Mouse (Mus musculus): ENCODE measurements around the gene Cdh22.

Cdh22 gene

GRCm38 (mm10) chr2:165248967-165249366 is 14.3 kb upstream of the Cdh22 start:
- DNase-seq, result no peak

- DNase-seq, result no peak
Measured at GRCm38 (mm10) chr2:165246349-165246748, 11.7 kb upstream of the Cdh22 start.

- peak; percentile 74 to 78 for DNase-seq
Measured at GRCm38 (mm10) chr2:165243122-165243720, 8.6 kb upstream of the Cdh22 start.

GRCm38 (mm10) chr2:165242575-165242974 is 7.9 kb upstream of the Cdh22 start:
- peak; percentile 62 to 63 for DNase-seq

DNA sequence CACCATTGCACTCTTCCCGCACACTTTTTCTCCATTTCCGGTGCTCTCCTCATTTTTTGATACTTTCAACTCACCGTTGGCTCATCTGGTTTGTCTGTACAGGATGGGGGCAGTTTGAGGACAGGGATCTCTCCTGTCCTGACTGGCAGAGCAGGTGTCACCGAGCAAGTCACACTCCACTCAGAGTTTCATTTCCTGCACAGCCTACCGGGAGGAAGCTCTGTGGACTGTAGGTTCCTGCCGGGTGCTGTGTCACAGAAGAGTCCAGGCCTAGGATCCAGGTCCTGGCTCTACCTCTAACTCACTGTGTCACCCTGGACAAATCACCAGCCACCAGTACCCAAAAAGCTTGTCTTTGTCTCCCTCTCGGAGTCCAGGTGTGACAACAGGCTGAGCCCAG is 7.1 kb upstream of the Cdh22 start:
- DNase-seq, result peak in 1 of 2 experiments; percentile 35

DNA sequence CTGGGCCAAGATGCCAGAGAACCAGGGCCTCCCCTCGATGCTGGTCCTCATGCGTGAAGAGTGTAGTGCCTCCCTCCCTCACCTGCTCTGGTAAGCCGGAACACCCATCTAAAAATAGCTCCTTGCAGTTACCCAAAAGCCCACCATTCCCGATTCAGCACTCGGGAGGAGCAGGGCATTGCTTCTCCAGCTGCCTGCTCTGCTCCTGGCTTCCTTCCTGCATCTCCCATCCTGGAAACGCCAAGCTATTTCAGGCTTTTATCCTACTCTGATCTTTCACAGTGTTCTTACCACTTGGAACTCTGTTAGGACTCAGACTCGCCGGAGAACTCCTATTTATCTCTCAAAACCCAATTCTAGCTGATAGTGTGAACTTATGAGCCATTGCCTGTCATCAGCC is 5.7 kb upstream of the Cdh22 start:
- no peak for DNase-seq

DNA sequence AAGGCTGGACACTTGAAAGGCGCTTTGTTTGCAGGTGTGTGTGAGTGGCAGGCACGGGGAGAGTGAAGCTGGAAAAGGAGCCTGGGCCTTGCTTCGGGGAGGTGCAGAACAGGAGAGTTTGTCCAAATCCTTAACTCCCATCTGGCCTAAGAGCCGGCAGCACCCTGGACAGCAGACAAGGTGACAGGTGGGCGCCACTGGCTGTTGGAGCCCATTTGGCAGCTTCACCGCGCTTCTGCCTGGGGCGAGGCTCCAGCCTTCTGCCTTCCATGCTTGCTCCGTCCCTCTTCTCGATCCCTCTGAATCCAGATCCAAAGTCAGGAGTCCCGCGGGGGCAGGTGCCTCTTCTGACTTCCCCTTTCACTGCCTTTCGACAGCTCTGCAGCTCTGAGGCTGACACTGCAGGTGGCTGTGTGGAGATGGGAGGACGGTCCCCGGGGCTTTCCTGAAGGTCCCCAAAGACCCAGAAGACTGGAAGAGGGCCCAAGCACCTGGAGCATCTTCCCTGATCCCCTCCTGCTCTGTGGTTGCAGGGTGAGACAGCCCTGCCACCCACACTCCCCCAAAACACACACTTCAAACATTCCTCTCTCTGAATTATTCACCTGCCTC is 5.0 kb upstream of the Cdh22 start:
- DNase-seq, result peak; percentile 51 to 52

DNA sequence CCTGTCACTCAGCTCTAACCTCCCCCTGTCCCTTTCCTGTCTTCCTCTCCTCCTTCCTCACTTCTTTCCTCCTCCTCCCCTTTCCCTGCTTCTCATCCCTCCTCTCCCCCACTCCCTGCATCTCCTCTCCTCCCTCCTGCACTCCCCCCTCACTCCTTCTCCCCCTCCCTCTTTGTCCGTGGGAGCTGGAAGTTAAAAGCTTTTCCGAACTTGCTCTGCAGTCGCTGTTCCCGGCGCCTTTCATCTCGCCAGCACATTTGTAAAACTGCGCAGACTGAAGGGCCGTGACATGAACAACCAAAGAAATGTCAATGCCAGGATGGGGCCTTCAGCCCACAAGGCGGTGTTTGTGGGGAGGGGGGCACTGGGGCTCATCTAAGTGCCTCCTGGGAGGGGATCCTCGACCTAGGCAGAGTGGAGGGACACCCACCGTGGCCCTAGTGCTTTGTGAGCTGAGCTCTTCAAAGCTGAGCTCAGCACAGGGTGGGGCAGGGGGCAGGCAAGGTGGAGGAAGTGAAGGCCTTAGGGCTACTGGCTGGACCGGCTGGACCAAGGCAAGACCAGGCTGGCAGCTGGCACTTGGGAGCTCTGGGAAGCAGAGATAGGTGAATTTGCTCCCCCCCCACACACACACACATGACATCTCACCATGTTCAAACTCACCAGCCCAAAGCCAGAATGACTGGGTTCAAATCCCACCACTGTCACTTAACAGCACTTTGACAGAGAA is 3.9 kb upstream of the Cdh22 start:
- no peak for DNase-seq

- peak in 1 of 2 experiments; percentile 35 for DNase-seq
Measured at GRCm38 (mm10) chr2:165234291-165234612, 401 bp downstream of the Cdh22 start.

DNA sequence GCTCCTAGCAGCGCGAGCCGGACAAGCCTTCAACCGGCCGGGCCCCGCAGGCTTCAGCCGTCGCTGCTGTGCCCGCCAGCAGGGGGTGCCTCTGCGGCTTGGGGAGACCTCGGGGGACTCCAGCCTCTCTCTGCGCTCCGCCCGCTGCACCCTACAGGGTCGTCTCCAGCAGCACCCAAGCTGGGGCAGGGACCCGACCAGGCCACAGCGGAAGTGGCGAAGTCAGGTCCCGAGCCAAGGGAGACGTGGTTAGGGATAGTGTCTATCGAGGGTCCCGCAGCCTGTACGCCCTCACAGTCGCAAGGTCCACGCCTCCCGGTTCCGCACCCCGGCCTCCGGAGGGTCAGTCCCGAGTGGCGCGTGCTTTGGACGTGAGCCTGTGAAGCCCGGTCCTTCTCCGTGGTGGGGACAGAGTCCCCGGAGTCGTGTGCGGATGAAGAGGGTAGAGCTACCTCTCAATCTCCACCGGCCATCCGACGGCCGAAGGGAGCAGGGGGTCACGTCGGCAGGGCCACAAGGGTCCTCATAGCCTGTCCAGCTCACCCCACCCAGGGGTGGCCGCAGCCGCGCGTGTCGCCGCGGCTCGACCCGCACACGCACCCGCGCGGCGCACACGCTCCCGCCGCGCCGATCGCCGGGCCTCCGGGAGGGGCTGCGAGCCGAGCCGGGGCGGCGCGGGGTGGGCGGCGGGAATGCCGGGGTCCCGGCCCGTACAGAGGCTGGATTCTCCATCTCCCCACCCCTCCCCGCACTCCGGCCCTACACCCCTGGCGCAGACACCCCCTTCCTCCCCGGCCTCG is 962 bp downstream of the Cdh22 start:
- peak; percentile 71 to 78 for DNase-seq

DNA sequence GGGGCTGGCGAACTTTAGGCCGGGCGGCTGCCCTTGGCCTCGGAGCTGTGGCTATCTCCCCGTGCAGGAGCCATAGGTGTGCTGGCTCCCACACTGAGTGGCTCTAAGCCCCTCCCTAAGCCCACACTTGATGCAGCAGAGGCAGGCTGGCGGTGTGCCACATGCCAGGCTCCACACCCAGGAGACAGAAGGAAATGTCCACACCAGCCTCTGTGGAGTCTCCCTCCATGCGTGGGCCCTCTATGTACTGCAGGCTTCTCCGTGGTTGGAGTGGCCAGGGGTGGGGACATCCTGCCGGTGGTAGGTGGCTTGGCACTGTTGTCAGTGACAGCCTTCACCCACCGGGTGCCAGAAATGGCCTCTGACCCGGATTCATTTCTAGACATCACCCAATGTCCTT is 5.6 kb downstream of the Cdh22 start:
- no peak for DNase-seq

DNA sequence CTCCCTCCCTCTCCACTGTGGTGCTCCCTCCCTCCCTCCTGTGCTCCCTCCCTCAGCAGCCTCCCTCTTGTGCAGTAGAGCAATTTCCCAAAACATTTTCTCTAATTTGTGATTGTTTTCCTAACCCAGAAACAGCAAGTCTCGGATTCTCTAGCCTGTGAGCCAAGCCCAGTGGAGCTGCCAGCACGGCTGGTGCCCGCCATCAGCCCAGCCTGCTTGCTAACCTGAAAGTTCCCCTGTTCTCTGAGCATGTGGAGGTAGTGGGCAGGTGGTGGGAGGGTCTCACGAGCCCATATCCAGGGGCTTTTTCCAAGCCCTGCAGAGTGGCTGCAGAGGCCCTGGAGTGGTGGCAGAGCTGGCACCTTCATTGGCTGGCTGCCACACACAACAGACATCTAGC is 10.8 kb downstream of the Cdh22 start:
- peak; percentile 67 to 68 for DNase-seq

- no peak for DNase-seq
Measured at GRCm38 (mm10) chr2:165221952-165222351, 12.7 kb downstream of the Cdh22 start.

DNA sequence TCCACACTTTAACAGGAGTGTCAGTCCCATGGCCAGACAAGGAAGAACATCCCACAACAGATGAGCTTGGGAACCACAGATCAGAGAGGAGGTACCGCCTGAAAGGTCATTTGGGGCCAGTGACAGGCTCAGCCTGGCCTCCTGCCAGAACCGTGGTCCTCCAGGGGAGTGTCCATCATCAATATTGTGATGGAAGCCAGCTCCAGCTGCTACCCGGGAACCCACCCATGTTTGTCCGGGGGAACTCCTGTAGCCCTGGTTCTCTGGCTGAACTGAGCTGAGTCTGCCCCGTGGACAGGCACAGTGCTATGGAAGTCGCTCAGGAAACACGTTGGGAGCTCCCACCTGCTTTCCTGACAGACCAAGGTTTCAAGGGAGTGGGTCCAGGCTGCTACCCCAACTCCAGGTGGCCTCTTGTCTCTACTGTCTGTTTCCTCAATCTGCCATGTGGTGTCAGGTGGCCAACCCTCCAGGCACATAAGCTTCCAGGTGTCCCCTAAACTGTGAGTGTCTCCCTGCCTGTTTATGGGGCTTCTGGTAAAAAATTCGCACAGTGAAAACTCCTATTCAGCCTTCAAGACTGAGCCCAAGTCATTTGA is 14.2 kb downstream of the Cdh22 start:
- DNase-seq, result peak; percentile 39 to 44

DNA sequence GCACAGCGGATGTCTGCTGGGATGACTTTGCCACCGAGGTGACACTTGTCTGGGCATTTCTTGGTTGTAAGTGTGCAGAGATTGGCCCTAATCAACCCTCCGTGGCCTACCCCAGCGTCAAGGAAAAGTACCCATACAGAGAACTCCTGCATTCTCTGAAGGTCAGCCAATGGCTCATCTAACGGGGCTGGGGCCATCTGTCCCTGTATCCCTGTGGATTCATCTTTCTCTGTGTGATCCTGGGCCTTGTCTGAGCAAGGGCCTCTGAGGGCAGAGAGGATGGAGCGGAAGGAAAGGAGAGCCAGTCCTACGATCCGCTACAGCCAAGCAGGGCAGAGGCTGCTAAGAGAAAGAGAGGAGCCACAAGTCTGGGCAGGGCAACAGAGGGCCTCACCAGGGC is 15.7 kb downstream of the Cdh22 start:
- DNase-seq, result no peak

- no peak for DNase-seq
Measured at GRCm38 (mm10) chr2:165217361-165218149, 17.1 kb downstream of the Cdh22 start.

DNA sequence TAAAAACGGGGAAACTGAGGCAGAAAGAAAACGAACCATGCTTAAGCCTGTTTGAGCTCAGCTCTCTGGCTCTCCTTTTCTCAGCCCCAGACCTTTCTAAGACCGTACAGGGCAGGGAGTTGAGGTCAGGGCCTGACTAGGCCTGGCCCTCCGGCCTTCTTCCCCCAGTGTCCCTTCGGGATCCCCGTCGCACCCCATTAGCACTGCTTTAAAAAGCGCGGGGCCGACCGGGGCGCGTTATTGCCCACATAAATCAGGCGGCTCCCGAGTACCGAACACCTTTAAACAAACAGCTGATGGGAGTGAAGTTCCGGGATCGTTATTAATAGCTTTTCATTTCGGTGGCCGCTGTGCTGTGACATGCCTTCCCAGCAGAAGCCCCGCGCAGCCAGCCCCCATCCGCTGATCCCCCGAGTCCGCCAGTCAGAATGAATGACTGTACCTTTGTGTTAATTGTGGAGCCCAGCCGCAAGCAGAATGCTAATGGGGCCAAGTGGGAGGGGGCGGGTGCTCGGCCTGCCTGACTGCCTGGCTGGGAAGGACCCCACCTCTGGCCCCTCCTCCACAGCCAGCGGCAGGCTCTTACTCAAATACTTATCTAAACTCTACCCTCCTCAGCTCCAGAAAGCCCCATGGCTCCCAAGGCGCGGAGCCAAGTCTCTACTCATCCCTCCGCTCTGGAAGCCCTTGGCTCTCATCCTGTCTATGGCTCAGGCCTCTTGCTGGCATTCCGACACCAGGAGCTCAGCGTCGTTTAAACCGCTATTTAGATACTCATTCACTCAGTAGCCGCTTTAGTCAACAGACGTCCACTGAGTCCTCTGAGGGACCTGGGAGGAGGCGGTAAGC is 19.3 kb downstream of the Cdh22 start:
- DNase-seq, result peak; percentile 80 to 84

- no peak for DNase-seq
Measured at GRCm38 (mm10) chr2:165211426-165212079, 23.1 kb downstream of the Cdh22 start.

- no peak for DNase-seq
Measured at GRCm38 (mm10) chr2:165210948-165211347, 23.7 kb downstream of the Cdh22 start.

DNA sequence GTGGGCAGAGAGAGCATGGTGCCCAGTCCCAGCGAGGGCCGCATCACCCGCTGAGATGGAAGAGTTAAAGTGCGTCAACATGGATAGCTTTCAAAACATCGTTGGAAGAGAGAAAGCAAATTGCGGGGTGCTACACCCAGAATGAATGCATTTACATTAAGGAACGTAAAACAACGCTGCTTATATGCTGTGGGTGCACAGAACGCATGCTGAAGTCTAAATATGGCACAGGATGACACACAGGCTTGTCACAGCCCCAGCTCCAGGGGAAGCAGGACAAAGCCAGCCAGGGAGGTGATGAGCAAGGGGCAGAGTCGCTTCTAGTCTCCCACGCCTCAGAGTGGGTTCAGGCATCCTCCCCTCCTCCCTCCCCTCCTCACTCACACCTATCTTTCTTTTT is 27.0 kb downstream of the Cdh22 start:
- no peak for DNase-seq

- no peak for DNase-seq
Measured at GRCm38 (mm10) chr2:165207086-165207485, 27.6 kb downstream of the Cdh22 start.
